Mouse (Mus musculus): Measurements from ENCODE around the gene Zfhx3. TPM values are rescaled to one million over a fixed set of nuclear protein-coding genes. Genes with fewer than 3 reads are reported as not detected.

Zfhx3 gene
- polyA plus RNA-seq, 1 experiment from 2014 or later, result 8.4 TPM

DNA sequence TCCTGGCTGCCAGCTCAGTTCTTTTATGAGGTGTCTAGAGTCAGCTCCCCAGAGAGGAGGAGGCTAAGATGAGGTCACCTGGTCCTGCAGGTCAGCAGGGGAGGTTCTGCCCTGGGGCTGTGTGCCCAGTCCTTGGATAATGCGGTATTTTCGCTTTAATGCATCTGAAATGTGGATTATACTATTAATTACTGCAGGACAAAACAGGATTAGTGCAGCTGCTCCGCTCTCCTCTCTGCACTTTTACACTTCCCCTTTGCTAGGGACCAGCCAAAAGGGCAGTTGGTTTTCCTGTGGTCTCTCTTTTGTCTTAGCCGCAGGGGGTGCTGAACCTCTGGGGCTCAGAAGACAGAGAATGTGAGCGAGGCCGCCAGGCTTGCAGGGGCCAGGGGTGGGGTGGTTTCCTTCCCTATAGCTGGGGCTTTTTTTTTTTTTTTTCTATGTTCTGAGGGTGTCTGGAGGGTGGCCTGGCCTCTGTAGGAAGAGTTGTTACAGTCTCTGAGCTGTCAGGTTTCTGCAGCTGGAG is 806.5 kb downstream of the Zfhx3 start:
- 17% methylated on average over 6 of the region's 6 CpGs for WGBS (ENCODE audit: insufficient replicate concordance)
- 0 out of 2 replicates have a peak overlapping the region, but pooled peaks have one; percentile 1 for H3K9ac ChIP-seq (ENCODE audit: low read depth, low read length)

DNA sequence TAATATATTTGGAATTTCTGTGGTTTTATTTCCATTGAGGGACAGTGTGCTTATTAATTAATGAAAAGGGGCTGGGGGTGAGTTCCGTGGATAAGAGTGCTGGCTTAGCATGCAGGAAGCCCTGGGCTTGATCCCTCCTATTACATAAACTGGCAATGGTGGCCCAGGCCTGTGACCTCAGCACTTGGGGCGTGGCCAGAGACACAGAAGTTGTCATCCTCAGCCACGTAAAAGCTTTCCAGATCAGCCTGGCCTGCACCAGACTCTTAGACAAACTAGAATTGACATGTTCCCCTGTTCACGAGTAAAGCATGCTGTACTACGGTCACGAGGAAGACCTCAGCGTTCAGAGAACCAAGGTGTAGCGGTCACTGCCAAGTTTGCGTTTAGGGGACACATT is 808.4 kb downstream of the Zfhx3 start:
- WGBS (ENCODE audit: insufficient replicate concordance), result 88% methylated on average over 9 of the region's 9 CpGs
- no peaks in the 10 kb centered on the region for H3K9me3 ChIP-seq (replicated peaks; ENCODE audit: control insufficient read depth, low read length)
- no peak overlapping the region for H3K9ac ChIP-seq (ENCODE audit: low read depth, low read length)
- no peak overlapping the region for H3K4me2 ChIP-seq
- H3K27me3 ChIP-seq (ENCODE audit: control insufficient read depth, insufficient read depth, low read length), result no peaks in the 10 kb centered on the region
- no peaks in the 10 kb centered on the region for H3K36me3 ChIP-seq (ENCODE audit: control insufficient read depth, insufficient read depth, low read length)
- H3K27ac ChIP-seq (ENCODE audit: low read depth, low read length), result no peak overlapping the region
- H3K4me3 ChIP-seq (ENCODE audit: low read depth, low read length), result no peak overlapping the region
- no peak for ATAC-seq (replicated peaks; ENCODE audit: insufficient number of reproducible peaks, low FRiP score, low TSS enrichment)
- H3K4me1 ChIP-seq (ENCODE audit: control insufficient read depth, insufficient read depth, low read length), result peaks cover 24% of the 10 kb centered on the region

More for the DNA sequence above, 806.5 kb downstream of the Zfhx3 start:
- ATAC-seq (replicated peaks; ENCODE audit: insufficient number of reproducible peaks, low FRiP score, low TSS enrichment), result no peak
- Histone ChIP-seq H3K4me1 (ENCODE audit: control insufficient read depth, insufficient read depth, low read length) (peaks cover 20% of the 10 kb centered on the region), H3K4me2 (peak overlapping the region; percentile 3; the same call in 1 of the 2 replicates), H3K27me3 (ENCODE audit: control insufficient read depth, insufficient read depth, low read length) (no peaks in the 10 kb centered on the region), H3K9me3 (replicated peaks; ENCODE audit: control insufficient read depth, low read length) (no peaks in the 10 kb centered on the region), H3K36me3 (ENCODE audit: control insufficient read depth, insufficient read depth, low read length) (no peaks in the 10 kb centered on the region), H3K4me3 (ENCODE audit: low read depth, low read length) (no peak overlapping the region), H3K27ac (ENCODE audit: low read depth, low read length) (peak overlapping the region; percentile 51)

DNA sequence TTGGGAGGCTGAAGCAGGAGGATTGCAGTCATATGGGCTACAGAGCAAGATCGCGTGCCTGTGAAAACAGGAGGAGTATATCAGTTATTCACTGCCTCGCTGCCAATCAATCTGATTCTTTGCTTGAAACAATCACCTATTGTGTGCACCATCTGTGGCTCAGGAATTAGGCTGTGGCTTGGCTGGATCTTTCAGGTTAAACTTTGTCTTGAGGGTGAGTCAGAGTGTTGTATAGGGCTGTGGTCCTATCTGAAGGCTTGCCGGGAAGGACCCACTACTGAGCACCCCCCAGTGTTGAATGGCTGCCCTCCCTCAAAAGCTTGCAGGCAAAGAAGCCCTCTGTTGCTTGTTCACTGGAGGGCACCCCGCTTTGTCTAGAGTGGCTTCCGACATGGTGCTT is 812.1 kb downstream of the Zfhx3 start:
- Histone ChIP-seq H3K9ac (ENCODE audit: low read depth, low read length) (no peak overlapping the region), H3K27ac (ENCODE audit: low read depth, low read length) (no peak overlapping the region), H3K4me1 (ENCODE audit: control insufficient read depth, insufficient read depth, low read length) (peaks cover 11% of the 10 kb centered on the region), H3K4me3 (ENCODE audit: low read depth, low read length) (no peak overlapping the region), H3K27me3 (ENCODE audit: control insufficient read depth, insufficient read depth, low read length) (no peaks in the 10 kb centered on the region), H3K9me3 (replicated peaks; ENCODE audit: control insufficient read depth, low read length) (no peaks in the 10 kb centered on the region), H3K36me3 (ENCODE audit: control insufficient read depth, insufficient read depth, low read length) (no peaks in the 10 kb centered on the region), H3K4me2 (no peak overlapping the region)
- no peak for ATAC-seq (replicated peaks; ENCODE audit: insufficient number of reproducible peaks, low FRiP score, low TSS enrichment)
- WGBS (ENCODE audit: insufficient replicate concordance), result 74% methylated on average over 6 of the region's 6 CpGs

GRCm38 (mm10) chr8:108755400-108756325 is 813.2 kb downstream of the Zfhx3 start:
- Histone ChIP-seq H3K4me3 (ENCODE audit: low read depth, low read length) (no peak overlapping the region), H3K4me1 (ENCODE audit: control insufficient read depth, insufficient read depth, low read length) (peaks cover 10% of the 10 kb centered on the region), H3K27ac (ENCODE audit: low read depth, low read length) (no peak overlapping the region), H3K9ac (ENCODE audit: low read depth, low read length) (no peak overlapping the region), H3K27me3 (ENCODE audit: control insufficient read depth, insufficient read depth, low read length) (no peaks in the 10 kb centered on the region), H3K9me3 (replicated peaks; ENCODE audit: control insufficient read depth, low read length) (no peaks in the 10 kb centered on the region), H3K36me3 (ENCODE audit: control insufficient read depth, insufficient read depth, low read length) (no peaks in the 10 kb centered on the region), H3K4me2 (no peak overlapping the region)
- no peak for ATAC-seq (replicated peaks; ENCODE audit: insufficient number of reproducible peaks, low FRiP score, low TSS enrichment)
- 74% methylated on average over 19 of the region's 19 CpGs for WGBS (ENCODE audit: insufficient replicate concordance)

DNA sequence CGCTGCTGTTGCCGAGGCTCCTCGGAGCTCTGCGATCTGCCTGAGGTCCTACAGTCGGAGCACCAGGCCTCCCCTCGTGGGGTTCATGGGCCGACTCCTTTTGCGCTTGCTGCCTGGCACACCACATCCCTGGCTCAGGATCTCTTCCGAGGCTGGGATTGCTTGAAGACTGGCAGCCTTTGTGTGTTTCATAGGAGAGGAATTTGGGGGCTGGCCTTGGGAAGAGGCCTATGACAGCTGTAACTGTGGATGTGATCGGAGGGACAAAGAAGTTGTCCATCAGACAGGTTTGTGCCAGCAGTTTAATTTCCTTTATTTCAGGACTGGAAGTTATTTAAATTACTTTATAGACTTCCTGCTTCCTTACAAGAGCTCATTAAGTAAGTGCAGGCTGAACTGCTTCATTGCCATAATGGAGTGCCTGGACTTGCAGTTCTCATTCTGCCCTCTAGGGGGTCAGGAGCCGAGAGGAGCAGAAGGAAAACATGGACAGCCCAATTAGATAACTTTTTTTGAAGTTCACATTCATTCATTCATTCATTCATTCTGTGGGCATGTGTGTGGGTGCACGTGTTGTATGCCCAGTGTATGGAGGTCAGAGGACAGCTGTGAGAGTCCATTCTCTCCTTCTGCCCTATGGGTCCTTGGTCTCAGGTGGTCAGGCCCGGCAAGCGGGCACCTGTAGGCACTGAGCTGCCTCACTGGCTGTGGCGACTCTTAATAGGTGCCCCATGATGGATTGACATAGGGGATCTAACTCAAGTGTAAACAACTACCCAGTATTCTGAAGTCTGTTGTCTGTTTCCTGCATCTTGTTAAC is 817.3 kb downstream of the Zfhx3 start:
- H3K36me3 ChIP-seq (ENCODE audit: control insufficient read depth, insufficient read depth, low read length), result no peaks in the 10 kb centered on the region
- 70% methylated on average over 15 of the region's 15 CpGs for WGBS (ENCODE audit: insufficient replicate concordance)
- ATAC-seq (replicated peaks; ENCODE audit: insufficient number of reproducible peaks, low FRiP score, low TSS enrichment), result no peak
- H3K27me3 ChIP-seq (ENCODE audit: control insufficient read depth, insufficient read depth, low read length), result no peaks in the 10 kb centered on the region
- no peaks in the 10 kb centered on the region for H3K9me3 ChIP-seq (replicated peaks; ENCODE audit: control insufficient read depth, low read length)
- no peak overlapping the region for H3K9ac ChIP-seq (ENCODE audit: low read depth, low read length)
- H3K4me3 ChIP-seq (ENCODE audit: low read depth, low read length), result no peak overlapping the region
- H3K4me1 ChIP-seq (ENCODE audit: control insufficient read depth, insufficient read depth, low read length), result peaks cover 37% of the 10 kb centered on the region
- H3K27ac ChIP-seq (ENCODE audit: low read depth, low read length), result no peak overlapping the region
- no peak overlapping the region for H3K4me2 ChIP-seq

DNA sequence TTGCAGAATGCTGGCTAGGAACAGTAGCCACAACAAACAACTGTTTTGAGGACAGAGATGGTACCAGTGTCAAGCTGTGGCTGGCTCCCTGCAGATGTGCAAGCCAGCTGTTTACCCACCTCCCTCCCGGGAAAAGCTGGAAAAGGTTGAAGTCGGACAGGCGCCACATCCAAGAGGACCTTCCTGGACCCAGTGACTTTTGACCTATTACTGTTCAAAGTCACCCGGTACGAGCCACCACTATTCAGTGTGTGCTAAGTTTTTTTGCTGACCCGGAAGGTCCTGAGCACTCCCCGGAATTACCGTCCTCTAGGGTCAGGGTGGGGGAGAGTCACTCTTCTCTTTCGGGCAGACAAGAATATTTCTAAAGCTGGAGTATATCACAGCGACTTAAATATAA is 818.3 kb downstream of the Zfhx3 start:
- no peak for ATAC-seq (replicated peaks; ENCODE audit: insufficient number of reproducible peaks, low FRiP score, low TSS enrichment)

DNA sequence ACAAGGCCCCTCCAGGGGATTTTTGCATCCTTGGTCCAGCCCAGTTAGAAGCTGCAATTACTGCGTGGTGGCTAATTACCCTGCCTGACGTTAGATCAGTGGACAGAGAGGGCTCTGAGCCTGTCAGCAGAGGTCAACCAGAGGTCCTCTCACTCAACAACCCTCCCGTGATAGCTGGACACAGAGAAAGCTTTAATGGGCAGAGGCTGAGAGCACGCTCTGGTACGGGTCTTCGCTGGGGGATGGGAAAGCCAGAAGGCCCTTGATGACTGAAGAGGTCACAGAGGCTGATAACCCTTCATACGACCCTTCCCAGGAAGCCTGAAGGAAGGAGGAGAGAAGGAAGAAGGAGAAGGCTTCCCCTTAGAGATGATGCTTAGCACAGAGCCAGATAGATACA is 820.1 kb downstream of the Zfhx3 start:
- 4% methylated on average over 7 of the region's 7 CpGs for WGBS (ENCODE audit: insufficient replicate concordance)
- no peaks in the 10 kb centered on the region for H3K36me3 ChIP-seq (ENCODE audit: control insufficient read depth, insufficient read depth, low read length)
- ATAC-seq (replicated peaks; ENCODE audit: insufficient number of reproducible peaks, low FRiP score, low TSS enrichment), result no peak; the same call in 1 of the 2 replicates
- peak overlapping the region; percentile 35; the same call in 1 of the 2 replicates for H3K27ac ChIP-seq (ENCODE audit: low read depth, low read length)
- no peak overlapping the region for H3K9ac ChIP-seq (ENCODE audit: low read depth, low read length)
- peaks cover 46% of the 10 kb centered on the region for H3K4me1 ChIP-seq (ENCODE audit: control insufficient read depth, insufficient read depth, low read length)
- H3K4me2 ChIP-seq, result peak overlapping the region; percentile 29; the same call in 1 of the 2 replicates
- no peak overlapping the region for H3K4me3 ChIP-seq (ENCODE audit: low read depth, low read length)
- no peaks in the 10 kb centered on the region for H3K9me3 ChIP-seq (replicated peaks; ENCODE audit: control insufficient read depth, low read length)
- H3K27me3 ChIP-seq (ENCODE audit: control insufficient read depth, insufficient read depth, low read length), result no peaks in the 10 kb centered on the region

More for the DNA sequence above, 818.3 kb downstream of the Zfhx3 start:
- peaks cover 42% of the 10 kb centered on the region for H3K4me1 ChIP-seq (ENCODE audit: control insufficient read depth, insufficient read depth, low read length)
- H3K4me3 ChIP-seq (ENCODE audit: low read depth, low read length), result no peak overlapping the region
- WGBS (ENCODE audit: insufficient replicate concordance), result 61% methylated on average over 10 of the region's 10 CpGs
- no peak overlapping the region for H3K9ac ChIP-seq (ENCODE audit: low read depth, low read length)
- H3K4me2 ChIP-seq, result no peak overlapping the region
- no peaks in the 10 kb centered on the region for H3K27me3 ChIP-seq (ENCODE audit: control insufficient read depth, insufficient read depth, low read length)
- H3K27ac ChIP-seq (ENCODE audit: low read depth, low read length), result no peak overlapping the region
- H3K36me3 ChIP-seq (ENCODE audit: control insufficient read depth, insufficient read depth, low read length), result no peaks in the 10 kb centered on the region
- no peaks in the 10 kb centered on the region for H3K9me3 ChIP-seq (replicated peaks; ENCODE audit: control insufficient read depth, low read length)

- WGBS (ENCODE audit: insufficient replicate concordance), result 44% methylated on average over 19 of the region's 19 CpGs
- Histone ChIP-seq H3K36me3 (ENCODE audit: control insufficient read depth, insufficient read depth, low read length) (no peaks in the 10 kb centered on the region), H3K27ac (ENCODE audit: low read depth, low read length) (peak overlapping the region; percentile 42; the same call in 1 of the 2 replicates), H3K9ac (ENCODE audit: low read depth, low read length) (no peak overlapping the region), H3K4me2 (no peak overlapping the region), H3K4me3 (ENCODE audit: low read depth, low read length) (no peak overlapping the region), H3K27me3 (ENCODE audit: control insufficient read depth, insufficient read depth, low read length) (no peaks in the 10 kb centered on the region), H3K4me1 (ENCODE audit: control insufficient read depth, insufficient read depth, low read length) (peaks cover 47% of the 10 kb centered on the region), H3K9me3 (replicated peaks; ENCODE audit: control insufficient read depth, low read length) (no peaks in the 10 kb centered on the region)
- ATAC-seq (replicated peaks; ENCODE audit: insufficient number of reproducible peaks, low FRiP score, low TSS enrichment), result no peak
Observed at GRCm38 (mm10) chr8:108764403-108765194, 822.2 kb downstream of the Zfhx3 start.
